Mouse (Mus musculus) right cerebral cortex, postnatal 10 days (tissue): ENCODE results near the gene Tubd1.

Experiments used
- DNase-seq, 2 experiments: peaks; one replicate each; pipeline ENCODE4 v3.0.0; 2021; ENCODE audit warnings: low spot score in 2 of 2

Gene Tubd1

GRCm38 (mm10) chr11:86583990-86584897, 39.5 kb downstream of the Tubd1 start:
- DNase-seq: no peak

DNA sequence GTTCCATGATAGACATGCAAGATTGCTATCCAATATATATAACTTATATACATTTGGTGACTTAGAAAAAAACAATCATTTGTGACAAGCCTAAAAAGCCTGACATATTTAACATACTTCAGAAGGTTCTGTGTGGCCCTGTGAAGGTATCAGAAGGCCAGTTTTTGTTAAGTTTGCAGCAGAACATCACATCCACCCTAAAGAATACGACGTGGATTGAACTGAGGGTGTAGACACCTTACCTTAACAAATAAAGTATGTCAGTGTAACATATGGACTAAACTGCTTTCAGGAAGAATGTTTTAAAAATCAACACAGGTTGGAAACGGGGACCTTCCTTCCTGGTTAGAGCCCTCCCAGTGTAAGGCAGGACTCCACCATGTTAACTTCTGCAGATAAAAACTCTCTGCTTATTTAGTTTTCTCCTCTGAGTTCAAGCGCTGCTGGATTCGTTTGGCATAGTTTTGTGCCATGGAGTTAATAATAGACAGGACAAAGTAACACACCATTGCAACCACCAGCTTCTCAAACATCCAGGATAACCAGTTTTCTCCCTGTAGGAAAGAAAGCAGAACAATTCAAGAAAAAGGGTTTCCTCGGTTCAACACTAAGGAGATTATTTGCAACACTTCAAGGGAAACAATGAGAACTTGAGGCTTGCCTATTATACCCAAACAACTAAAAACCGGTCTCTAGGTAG, 40.3 kb downstream of the Tubd1 start:
- DNase-seq: no peak

- DNase-seq: no peak
Observed at GRCm38 (mm10) chr11:86585598-86585984, 40.8 kb downstream of the Tubd1 start.

DNA sequence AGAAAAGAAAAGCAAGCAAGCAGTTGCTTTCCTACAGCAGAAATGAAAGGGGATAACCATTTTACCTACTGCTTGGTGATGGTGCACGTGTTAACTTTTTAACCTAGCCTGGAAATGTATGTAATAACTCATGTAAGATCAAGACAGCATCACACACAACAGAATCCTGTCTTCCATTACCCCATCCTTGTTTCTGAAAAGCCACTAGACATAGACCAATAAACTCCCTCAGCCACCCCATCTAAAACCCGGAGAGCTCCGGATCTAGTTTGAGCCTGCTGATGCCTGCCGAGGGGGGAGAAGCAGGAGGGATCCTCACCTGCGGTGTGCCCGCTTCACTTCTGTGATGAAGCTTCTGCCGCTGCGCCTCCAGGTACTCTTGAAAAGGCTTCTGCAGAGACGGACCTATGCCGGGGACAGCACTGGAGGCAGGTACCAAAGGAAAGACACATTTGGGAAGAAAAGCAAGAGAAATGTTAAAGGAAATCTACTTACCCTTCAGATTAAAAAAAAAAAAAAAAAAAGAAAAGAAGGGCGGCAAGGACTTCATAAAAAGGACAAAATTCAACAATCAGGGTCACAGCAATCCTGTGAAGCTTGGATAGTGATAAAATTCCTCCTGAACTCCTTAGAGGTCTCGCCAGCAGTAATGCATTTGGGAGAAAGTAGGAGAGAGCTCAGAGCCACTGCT, 41.5 kb downstream of the Tubd1 start:
- no peak for DNase-seq

- DNase-seq: no peak
Observed at GRCm38 (mm10) chr11:86586868-86587792, 42.3 kb downstream of the Tubd1 start.

- no peak for DNase-seq
Observed at GRCm38 (mm10) chr11:86587830-86588229, 43.0 kb downstream of the Tubd1 start.

DNA sequence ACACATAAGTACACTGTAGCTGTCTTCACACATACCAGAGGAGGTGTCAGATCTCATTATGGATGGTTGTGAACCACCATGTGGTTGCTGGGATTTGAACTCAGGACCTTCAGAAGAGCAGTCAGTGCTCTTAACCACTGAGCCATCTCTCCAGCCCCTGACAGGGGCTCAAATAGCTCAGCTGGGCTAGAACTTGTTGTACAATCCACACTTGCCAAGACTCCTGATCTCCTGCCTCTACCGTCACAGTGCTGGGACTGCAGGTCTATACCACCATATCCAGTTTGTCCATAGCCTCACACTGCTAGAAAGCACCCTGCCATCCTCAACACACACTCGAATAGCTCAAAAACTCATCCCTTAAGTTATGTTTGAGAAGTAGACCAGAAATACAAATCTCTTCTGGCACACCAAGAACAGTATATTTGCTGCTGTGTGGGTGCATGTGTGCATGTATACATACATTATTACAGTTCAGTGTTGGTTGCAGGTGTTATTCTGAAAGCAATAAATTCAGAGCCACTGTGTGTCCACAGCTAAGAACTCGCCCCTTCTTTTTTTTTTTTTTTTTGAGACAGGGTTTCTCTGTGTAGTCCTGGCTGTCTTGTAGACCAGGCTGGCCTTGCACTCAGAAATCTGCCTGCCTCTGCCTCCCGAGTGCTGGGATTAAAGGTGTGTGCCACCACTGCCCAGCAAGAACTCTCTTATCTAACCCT, 44.0 kb downstream of the Tubd1 start:
- DNase-seq: no peak

DNA sequence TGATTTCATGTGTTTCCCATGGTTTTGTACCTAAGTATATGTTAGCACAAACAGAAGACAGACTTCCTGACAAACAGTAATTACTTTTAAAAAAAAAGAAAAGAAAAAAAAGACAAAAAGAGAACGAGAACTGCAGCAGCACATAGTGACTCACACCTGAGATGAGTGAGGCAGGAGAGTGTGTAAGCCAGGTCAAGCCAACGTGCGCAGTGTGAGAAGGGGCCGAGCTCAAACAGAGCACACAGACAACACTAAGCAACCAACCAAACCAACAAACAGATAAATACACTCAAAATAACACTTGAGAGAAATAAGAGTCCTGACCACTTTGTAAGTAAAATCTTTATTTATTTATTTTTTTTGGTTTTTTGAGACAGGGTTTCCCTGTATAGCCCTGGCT, 45.3 kb downstream of the Tubd1 start:
- DNase-seq: no peak

DNA sequence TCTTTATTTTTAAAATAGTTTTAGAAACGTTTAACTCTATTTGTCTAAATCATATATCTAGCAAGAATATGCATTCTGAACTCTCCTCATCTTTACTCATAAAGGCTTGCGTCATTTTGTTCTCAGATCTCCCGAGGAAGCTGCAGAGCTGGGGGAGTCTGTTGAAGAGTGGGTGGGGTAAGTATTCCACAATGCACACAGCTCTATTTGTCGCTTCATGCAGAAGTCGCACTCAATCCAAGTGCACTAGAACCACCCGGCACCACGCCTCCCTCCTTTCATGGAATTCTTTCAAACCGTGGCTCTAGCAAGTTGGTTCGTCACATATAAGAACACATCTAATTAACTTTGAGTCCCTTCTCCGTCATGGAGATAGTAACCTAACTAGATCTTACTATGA, 45.8 kb downstream of the Tubd1 start:
- DNase-seq: no peak

DNA sequence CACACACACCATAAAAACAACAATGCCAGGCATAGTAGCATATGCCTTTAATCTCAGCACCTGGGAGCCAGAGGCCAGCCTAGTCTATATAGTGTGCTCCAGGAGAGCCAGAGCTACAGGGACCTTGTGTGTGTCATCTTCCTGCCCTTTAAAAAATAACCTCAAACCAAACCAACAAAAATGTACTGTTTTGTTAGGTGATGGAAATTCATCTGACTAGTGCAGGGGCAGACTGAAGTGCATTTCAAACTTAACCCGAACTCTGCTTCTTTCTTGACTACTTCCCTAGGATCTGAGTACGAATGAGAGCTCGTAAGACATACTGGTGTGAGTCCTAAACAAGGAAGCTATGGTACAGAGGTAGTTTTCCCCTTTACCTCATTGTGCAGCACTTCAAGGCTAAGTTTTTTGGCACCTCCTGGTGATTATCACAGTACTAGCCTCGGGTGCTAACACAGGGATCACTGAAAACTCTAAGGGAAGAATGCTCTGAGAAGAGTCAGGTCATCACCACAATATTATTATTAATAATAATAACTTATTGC, 46.6 kb downstream of the Tubd1 start:
- DNase-seq: no peak

DNA sequence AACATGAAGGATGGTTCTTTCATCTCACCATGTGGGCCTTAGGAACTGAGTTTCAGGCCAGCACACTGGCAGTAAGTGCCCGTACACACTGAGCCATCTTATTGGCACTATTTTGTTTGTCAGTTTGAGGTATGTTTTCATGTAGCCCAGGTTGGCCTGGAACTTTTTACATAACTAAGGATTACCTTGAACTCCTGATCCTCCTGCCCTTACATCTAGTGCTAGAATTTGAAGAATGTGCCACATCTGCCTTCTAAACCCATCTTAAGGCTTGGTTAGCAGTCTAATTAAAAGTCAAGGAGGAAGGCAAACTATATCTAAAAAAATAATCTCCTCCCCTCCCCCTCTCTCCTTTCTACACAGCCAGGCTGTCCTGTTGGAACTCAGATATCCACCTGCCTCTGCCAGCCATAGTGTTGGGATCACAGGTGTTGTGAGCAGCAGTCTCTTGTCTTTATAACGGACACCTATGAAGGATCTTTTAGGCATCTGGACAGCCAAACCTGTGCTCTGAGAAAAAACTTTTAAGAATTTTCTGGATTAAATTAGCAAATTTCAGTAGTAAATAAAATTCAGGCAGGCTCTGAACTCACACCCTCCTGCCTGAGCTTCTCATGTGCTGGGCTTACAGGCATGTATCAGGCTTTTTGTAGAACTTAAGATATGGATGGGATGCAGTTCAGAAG, 47.3 kb downstream of the Tubd1 start:
- DNase-seq: no peak

DNA sequence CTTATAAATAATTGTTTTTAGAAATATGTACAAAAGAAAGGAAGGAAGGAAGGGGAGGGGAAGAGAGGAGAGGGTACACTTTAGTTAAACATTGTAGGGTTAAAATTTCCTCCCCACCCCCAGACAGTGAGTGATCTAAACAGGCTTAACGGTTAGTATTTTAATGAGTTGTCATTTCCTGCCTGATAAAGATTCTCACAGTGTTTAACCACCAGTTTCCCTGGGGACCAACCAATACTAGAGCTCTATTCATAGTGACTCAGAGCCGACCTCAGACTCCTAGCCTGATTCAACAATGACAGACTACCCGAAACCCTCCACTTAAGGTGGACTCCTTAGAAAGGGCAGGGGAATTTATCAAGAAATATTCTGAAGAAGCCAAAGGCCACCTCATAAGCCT, 48.2 kb downstream of the Tubd1 start:
- DNase-seq: no peak

DNA sequence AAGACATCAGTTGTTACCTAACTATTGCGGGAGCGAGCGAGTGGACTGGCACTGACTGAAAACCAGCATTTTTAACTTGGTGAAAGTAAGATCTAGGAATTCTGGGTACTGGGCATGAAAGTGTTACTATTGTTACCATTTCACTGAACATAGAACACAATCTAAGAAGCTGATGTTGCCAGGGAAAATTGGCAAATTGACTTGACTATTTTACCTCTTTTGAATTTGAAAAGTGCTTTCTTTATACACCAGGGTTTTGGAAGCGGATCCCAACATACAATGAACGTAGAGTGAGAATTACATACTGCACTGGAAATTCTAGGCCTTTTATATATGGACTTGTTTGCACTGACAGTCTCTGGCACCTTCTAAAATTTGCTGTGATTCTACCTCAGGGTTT, 48.7 kb downstream of the Tubd1 start:
- no peak for DNase-seq

DNA sequence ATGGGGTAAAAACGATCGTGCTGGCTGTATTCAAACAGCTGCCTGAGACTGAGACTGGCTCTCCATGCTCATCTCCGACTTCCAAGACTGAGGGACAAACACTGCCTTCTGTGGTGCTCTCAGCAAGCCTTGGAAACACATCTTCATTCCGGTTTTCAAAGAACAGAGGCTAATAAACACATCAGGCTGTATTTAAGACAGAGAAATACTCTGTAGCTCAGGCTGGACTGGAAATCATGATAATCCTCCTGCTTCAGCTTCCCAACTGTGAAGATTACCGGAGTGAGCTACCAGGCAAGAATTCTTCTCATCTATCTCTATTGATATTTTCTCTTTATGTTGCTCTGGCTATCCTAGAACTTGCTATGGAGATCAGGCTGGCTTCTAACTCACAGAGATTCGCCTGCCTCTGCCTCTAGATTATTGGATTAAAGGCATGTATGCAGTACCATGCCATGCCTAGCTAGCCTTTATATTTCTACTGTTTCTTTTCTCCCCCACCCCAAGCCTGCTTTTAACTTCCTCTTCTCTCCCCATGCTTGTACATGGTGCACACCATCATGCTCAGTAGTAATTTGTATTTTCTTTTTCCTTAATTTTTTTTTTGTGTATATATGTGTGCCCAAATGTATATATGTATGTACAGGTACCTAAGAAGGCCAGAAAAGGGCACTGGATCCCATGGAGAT, 49.5 kb downstream of the Tubd1 start:
- DNase-seq: no peak

DNA sequence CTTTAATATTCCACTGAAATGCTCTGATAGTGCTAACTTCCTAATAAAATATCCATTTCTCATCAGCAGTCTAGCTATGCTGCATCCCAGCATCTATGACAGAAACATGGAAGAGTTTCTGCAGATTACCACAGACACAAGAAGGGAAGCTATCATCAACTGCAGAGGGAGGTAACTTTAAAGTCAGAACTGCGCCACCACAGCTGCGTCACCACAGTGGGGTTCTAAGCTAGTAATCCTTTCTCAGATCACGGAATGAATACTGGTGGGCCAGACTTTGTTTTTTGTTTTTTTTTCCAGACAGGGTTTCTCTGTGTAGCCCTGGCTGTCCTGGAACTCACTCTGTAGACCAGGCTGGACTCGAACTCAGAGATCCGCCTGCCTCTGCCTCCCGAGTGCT, 50.6 kb downstream of the Tubd1 start:
- no peak for DNase-seq

GRCm38 (mm10) chr11:86596187-86596960, 51.6 kb downstream of the Tubd1 start:
- DNase-seq: no peak

- no peak for DNase-seq
Observed at GRCm38 (mm10) chr11:86596976-86597375, 52.2 kb downstream of the Tubd1 start.

DNA sequence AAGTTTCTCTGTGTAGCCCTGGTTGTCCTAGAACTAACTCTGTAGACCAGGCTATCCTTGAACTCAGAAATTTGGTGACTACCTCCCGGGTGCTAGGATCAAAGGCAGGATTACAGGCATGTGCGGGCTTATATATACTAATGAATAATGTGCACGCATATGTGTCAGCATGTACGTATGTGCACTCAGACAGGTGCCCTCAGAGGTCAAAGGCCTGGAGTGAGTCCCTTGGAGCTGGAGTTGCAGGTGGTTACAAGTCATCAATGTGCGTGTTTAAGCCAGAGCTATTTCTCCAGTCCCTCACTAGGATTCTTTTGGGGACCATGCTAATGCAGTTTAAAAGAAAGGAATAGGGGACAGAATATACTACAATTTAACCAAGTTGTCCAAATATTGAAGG, 53.4 kb downstream of the Tubd1 start:
- DNase-seq: no peak

DNA sequence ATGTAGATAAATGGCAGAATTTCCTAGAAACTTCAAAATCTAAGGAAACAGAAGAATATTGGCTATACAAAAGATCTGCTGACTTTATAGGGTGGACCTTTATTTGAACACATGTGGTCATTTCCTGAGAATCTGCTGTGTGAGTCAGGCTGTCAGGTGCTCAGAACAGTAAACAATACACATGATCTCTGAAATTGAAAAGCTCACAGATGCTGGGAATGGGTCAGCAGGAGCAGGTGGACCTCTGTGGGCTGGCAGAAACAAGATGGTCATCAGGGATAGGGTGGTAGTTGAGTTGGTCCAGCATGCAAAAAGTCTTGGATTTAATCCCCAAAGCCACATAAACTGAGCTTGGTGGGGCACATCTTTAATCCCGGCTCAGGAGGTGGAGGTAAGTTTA, 53.8 kb downstream of the Tubd1 start:
- no peak for DNase-seq
